Mouse (Mus musculus): ENCODE measurements around the gene Brpf3. TPM values are rescaled to one million over a fixed set of nuclear protein-coding genes. Genes with fewer than 3 reads are reported as not detected.
"Not testable (repeated sequence)": the region's sequence is repeated elsewhere in the genome, so short reads cannot be mapped to it uniquely, and the experiment has no call there.

Brpf3 gene
- total RNA-seq, 2 experiments from 2014 or later: 6.2 to 61.1 TPM

GRCm38 (mm10) chr17:28823749-28824148 lies 22.9 kb downstream of the Brpf3 start:
- no peak for ATAC-seq (replicated peaks; ENCODE audit: low FRiP score, low TSS enrichment, poor library complexity, severe bottlenecking)

DNA sequence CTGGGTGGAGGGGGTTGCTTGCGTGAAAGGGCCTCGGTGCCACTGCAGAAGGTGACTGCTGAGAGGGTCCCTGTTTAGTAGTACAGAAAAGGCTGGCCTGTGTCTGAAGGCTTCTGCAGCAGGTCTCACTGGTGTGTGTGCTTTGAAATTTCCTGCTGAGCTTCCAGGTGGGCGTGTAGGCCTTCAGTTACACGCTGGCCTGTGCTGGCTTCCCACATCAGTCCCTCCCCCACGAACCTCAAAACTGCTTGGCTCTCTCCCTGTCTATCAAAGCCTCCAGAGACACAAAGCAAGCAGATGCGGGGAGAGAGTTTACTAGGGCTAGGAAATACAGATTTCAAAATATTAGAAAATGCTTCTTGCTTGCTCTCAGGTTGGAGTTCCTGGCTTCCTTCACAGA lies 24.0 kb downstream of the Brpf3 start:
- ATAC-seq (replicated peaks; ENCODE audit: low FRiP score, low TSS enrichment, poor library complexity, severe bottlenecking): no peak

DNA sequence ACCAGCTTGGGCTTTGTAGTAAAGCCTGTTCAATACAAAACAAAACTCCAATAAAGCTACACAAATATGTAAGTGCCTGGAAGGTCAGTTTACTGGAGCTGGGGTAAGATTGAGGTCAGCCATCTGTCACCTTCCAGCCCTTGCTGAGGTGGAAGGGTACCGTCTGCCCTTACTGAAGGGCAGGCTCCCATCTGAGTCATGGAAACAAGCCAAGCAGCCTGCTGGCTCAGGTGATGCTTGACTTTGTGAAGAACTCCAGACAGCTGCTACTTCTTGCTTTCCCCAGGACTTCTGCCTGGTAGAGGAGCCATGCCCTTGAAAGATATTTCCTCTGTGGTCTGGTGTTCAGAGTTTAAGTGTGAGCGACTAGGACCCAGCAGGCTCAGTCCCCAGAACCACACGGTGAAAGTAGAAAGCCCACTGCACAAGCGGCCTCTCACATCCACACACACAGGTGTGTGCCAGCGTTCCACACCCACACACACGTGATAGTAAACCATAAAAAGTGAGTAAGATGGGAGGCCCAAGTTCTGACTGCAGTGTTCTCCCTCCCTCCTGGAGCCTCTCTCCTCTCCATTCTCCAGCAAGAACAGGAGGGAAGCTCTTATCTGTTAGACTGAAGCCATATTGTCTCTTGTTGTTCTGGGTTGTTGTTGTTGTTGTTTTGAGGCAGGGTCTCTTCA lies 24.6 kb downstream of the Brpf3 start:
- ATAC-seq (replicated peaks; ENCODE audit: low FRiP score, low TSS enrichment, poor library complexity, severe bottlenecking): no peak

DNA sequence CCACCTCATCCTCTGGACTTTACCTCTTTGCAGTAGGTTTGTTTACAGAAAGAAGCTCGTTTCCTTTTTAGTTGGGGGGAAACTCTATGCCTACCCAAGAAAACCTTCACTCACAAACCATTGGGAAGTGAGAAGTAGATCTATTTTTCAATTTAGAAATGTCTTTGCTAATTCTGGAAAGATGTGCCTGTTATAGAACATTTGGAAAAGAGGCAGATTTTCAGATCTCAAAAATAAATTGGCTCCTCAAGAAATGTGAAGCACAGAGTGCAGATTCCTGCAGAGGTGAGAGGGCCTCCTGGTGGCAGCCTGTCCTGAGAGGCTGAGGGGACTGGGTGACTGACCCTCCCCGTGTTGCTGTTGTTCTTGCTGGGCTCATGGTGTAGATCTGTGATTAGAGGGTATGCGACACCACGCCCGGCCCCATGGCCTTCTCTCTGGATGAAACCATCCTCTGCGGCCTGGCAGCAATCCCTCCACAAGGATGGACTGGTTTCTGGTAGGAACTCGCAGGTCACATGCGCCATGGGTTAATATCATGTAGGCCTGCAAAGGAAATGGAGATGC lies 26.9 kb downstream of the Brpf3 start:
- ATAC-seq (replicated peaks; ENCODE audit: low FRiP score, low TSS enrichment, poor library complexity, severe bottlenecking): no peak

GRCm38 (mm10) chr17:28829120-28829519 lies 28.2 kb downstream of the Brpf3 start:
- peak; percentile 83 for ATAC-seq (replicated peaks; ENCODE audit: low FRiP score, low TSS enrichment, poor library complexity, severe bottlenecking)

DNA sequence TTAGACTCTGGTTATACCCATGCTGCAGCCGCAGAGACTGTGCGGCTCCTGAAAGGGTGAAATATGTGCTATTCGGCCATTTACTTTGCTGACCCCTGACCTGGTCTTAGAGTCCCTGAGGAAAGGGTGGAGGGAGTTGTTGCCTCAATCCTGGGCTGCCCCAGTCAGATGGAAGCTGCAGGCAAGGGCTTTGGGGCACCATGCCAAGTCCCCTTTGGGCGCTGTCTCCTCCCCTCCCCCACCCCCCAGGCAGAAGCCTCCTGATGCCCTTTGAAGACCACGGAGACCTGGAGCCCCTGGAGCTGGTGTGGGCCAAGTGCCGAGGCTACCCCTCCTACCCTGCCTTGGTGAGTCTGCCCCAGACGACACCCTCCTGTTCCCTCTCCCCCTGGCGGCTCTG lies 30.2 kb downstream of the Brpf3 start:
- no peak for ATAC-seq (replicated peaks; ENCODE audit: low FRiP score, low TSS enrichment, poor library complexity, severe bottlenecking)

DNA sequence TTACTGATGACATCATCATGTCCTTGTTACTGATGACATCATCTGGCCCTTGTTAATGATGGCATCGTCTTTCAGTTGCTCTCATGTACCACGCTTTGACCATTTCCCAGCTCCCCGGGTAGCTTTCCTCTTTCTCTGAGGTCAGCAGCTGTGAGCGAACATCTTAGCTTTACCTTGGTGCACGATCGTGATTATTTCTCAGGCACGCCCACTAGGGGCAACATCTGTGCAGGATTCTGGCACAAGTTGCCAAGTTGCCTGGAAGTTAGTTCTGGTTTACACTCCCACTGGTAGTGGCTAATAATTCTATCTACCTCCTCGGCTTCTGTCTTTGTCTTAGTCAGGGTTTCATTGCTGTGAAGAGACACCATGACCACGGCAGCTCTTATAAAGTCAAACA lies 31.1 kb downstream of the Brpf3 start:
- ATAC-seq (replicated peaks; ENCODE audit: low FRiP score, low TSS enrichment, poor library complexity, severe bottlenecking): no peak

- ATAC-seq (replicated peaks; ENCODE audit: low FRiP score, low TSS enrichment, poor library complexity, severe bottlenecking): peak; percentile 69
Observed at GRCm38 (mm10) chr17:28832875-28833274, 32.0 kb downstream of the Brpf3 start.

DNA sequence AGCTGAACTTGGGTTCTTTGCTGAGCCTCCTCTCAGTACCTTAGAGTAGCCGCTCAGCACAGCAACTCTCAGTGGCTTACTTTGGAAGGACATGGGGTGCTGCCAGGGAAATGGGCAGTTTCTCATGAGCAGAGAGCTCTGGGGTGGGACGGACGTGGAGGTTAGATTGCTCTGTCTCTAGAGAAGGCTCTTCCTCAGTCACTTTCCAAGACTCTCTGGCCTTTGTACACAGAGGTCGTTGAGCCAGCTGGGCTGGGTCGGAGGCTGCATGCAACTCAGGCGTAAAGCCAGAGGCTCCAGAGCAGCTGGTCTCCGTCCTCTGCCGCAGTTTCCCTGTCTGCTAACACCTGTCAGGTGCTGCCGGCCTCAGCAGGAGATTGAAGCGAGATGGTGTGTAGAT lies 33.8 kb downstream of the Brpf3 start:
- no peak for ATAC-seq (replicated peaks; ENCODE audit: low FRiP score, low TSS enrichment, poor library complexity, severe bottlenecking)

DNA sequence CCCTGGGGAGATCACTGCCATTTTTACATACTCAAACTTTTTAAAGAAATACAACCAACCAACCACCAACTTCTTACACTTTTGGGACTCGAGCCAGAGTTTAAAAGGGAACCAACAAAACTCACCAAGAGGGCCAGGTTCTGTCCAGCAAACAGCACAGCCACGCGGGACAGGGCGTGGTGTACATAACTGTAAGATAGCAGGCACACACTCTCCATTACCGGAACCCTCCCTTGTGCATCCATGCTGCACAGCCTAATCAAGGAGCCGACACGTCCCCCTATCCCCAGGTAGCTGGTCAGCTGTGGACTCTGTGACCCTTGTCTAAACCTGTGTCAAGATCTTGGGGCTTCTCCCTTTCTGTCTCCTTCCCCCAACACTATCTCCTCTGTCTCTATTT lies 37.0 kb downstream of the Brpf3 start:
- ATAC-seq (replicated peaks; ENCODE audit: low FRiP score, low TSS enrichment, poor library complexity, severe bottlenecking): no peak

- not testable (repeated sequence) for ATAC-seq (replicated peaks; ENCODE audit: low FRiP score, low TSS enrichment, poor library complexity, severe bottlenecking)
Observed at GRCm38 (mm10) chr17:28841947-28842346, 41.1 kb downstream of the Brpf3 start.

DNA sequence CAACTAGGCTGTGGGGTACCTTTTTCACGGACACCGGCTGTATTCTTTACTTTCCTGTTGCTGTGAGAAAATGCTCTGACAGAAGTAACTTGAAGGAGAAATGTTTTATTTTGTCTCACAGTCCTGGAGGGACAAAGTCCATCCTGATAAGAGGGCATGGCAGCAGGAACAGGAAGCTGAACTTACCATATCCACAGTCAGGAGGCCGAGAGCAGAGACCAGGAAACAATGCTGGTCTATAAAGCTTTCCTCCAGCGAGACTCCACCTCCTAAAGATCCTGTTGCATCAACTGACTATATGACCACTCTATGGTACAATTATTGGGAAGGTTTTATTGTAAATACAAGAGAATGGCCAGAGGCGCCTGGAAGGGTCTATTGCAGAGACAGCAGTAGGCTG lies 42.8 kb downstream of the Brpf3 start:
- ATAC-seq (replicated peaks; ENCODE audit: low FRiP score, low TSS enrichment, poor library complexity, severe bottlenecking): no peak

DNA sequence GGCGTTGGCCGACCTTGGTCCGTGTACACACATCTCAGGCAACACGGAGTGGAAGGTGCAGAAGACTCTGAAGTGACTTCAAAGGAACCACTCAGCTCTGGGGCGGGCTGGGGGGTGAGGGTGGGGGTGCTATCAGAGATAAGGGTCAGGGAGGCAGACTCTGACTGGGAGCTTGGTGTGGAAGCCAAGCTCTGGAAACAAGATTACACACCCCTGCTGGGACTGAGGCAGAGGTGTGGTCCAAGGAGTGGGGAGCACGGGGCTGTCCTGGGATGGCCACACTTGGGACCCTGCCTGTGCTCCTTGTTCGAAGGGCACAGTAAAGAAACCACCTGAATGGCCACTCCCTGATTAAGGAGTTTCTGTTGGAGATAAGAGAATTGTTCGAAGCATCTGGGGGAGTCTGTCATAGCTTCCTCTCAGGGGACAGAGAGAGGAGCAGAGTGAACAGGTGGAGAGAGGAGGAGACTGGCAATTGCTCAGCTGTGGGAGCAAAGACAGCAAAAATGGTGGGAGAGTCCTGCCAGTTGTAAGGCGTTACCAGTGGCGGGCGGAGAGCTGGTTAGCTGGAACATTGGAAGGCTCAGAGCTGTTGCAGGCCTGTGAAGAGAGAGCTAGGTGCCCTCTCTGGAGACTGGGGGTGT lies 46.2 kb downstream of the Brpf3 start:
- ATAC-seq (replicated peaks; ENCODE audit: low FRiP score, low TSS enrichment, poor library complexity, severe bottlenecking): peak; percentile 76

GRCm38 (mm10) chr17:28850511-28850910 lies 49.6 kb downstream of the Brpf3 start:
- ATAC-seq (replicated peaks; ENCODE audit: low FRiP score, low TSS enrichment, poor library complexity, severe bottlenecking): no peak

- no peak for ATAC-seq (replicated peaks; ENCODE audit: low FRiP score, low TSS enrichment, poor library complexity, severe bottlenecking)
Observed at GRCm38 (mm10) chr17:28854377-28854776, 53.5 kb downstream of the Brpf3 start.

DNA sequence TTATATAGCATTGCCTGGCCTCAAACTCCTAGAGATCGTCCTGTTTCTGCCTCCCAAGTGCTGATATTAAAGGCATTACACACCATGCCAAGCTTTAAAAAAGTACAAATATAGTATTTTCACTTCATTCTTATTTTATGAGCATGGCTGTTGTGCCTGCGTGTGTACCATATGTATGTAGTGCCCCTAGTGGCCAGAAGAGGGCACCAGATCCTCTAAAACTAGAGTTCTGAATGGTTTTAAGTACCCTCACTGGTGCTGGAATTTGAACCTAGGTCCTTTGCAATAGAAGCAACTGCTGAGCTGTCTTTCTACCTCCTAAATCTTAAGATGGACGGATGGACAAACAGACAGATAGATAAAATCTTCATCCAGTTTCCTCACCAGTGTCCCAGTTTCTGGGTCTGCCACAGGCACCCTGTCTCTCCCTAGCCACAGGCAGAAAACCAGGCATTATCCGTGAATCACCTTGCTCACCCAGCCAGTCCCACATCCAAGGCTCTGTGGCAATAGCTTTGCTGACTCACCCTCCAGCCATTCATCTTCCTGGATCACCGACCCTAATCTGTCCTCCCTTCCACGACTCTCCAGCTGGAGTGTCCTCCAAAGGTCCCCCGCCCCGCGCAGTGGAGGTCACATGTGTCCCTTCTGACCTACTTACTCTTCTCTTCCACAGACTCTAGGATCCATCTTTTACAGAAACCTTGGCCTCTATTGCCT lies 54.4 kb downstream of the Brpf3 start:
- ATAC-seq (replicated peaks; ENCODE audit: low FRiP score, low TSS enrichment, poor library complexity, severe bottlenecking): peak; percentile 67; the same call in 1 of the 2 replicates

- ATAC-seq (replicated peaks; ENCODE audit: low FRiP score, low TSS enrichment, poor library complexity, severe bottlenecking): no peak
Observed at GRCm38 (mm10) chr17:28856030-28856429, 55.1 kb downstream of the Brpf3 start.

GRCm38 (mm10) chr17:28858205-28858604 lies 57.3 kb downstream of the Brpf3 start, which contains the start of gene Pnpla1:
Gene Pnpla1 (plus strand): TSS chr17:28858411.
- no peak for ATAC-seq (replicated peaks; ENCODE audit: low FRiP score, low TSS enrichment, poor library complexity, severe bottlenecking)

DNA sequence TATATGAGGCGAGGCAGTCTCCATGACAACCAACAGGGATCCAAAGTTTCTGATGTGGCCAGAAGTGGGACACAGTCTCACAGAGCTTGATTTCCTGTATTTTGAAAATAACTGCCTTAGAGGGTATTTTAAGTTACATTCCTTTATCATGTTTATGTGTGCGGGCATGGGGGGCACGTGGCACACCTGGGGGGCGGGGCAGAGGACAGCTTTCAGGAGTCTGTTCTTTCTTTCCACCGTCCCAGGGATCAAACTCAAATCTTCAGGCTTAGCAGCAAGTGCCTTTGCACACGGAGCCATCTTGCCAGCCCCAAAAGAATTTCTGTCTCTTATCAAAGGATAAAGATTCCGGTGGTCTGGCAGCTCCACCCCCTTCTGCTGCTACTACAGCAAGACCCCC lies 63.0 kb downstream of the Brpf3 start:
- no peak for ATAC-seq (replicated peaks; ENCODE audit: low FRiP score, low TSS enrichment, poor library complexity, severe bottlenecking)

DNA sequence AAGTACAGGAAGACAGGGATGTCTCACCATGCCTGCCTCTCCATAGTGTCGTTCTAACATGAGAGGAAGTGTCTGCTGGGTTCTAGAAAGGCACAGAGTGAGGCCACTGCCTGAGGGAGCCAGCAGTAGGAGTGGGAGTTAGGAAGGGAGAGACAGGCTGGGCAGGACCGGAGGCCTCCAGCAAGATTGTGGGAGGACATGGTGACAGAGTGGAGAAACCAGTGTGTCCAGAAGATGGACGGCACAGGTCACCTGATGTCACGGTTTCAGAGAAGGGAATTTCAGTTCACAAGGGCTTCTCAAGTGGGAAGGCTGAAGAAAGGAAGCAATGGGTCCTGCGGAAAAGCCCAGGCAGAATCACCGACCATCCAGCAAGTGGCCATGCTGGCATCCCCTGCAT lies 63.6 kb downstream of the Brpf3 start:
- ATAC-seq (replicated peaks; ENCODE audit: low FRiP score, low TSS enrichment, poor library complexity, severe bottlenecking): no peak
